ENCODE assay signal across 9 mouse cellular contexts in genomic region chr12:52790350-52790768, GRCm38 (mm10).
DNase-seq lines count a peak whose midpoint lies in the region; ATAC-seq lines count a peak whose summit lies in the region.
"Had no signal": no experiment of that assay in that cellular context is flagged by ENCODE, and none has a peak within 500 bp of the region (broad histone marks: within the 10 kb centered on the region; RNA-seq: fewer than 3 reads in every experiment).

No protein-coding gene starts in this region.

- no peak overlapping the region for H3K9ac ChIP-seq in liver, embryonic 11.5 days (ENCODE audit: low read depth, low read length)
- no peak overlapping the region for H3K9ac ChIP-seq in midbrain, embryonic 15.5 days

- DNase-seq in liver, embryonic 11.5 days (ENCODE audit: low spot score): no peak
- DNase-seq in liver: no peak
- DNase-seq in embryo, embryonic 9.5 days (ENCODE audit: extremely low spot score): peak; percentile 31
- peak; percentile 64 to 69 for DNase-seq in heart, postnatal 36 days
- no peak for DNase-seq in spleen, adult 12 weeks (ENCODE audit: low spot score)
- no peak for DNase-seq in thymus, postnatal 14 days
- no peak for DNase-seq in kidney, postnatal 36 days

- no peaks in the 10 kb centered on the region for H3K4me1 ChIP-seq in liver, embryonic 11.5 days (replicated peaks; ENCODE audit: control insufficient read depth, insufficient read depth, low read length)
- H3K4me1 ChIP-seq in midbrain, embryonic 15.5 days: peaks cover 42% of the 10 kb centered on the region

- intact Hi-C loops in heart, postnatal 36 days (cut with DNase I): loop anchor here (5.0 to 10.0 kb wide), 4 partner anchors 78 to 286 kb away; partner anchors contain the start of gene Arhgap5

- H3K27ac ChIP-seq in liver, embryonic 11.5 days (ENCODE audit: low read depth, low read length): no peak overlapping the region
- H3K27ac ChIP-seq in midbrain, embryonic 15.5 days: peak overlapping the region; percentile 42

- peak overlapping the region; percentile 22; the same call in 1 of the 2 replicates for H3K4me2 ChIP-seq in liver, embryonic 11.5 days
- H3K4me2 ChIP-seq in midbrain, embryonic 15.5 days: 0 out of 2 replicates have a peak overlapping the region, but pooled peaks have one; percentile 8

- H3K4me3 ChIP-seq in liver, embryonic 11.5 days (ENCODE audit: low read depth, low read length): no peak overlapping the region
- no peak overlapping the region for H3K4me3 ChIP-seq in midbrain, embryonic 15.5 days
- H3K4me3 ChIP-seq: erythroblast, embryonic 14.5 days had no signal

- H3K27me3 ChIP-seq in liver, embryonic 11.5 days (replicated peaks; ENCODE audit: control insufficient read depth, insufficient read depth, low read length): no peaks in the 10 kb centered on the region
- H3K27me3 ChIP-seq in midbrain, embryonic 15.5 days (replicated peaks): no peaks in the 10 kb centered on the region

- 15% methylated on average over 8 of the region's 8 CpGs for whole genome bisulfite sequencing in liver, embryonic 11.5 days
- WGBS in midbrain, embryonic 15.5 days: 8% methylated on average over 8 of the region's 8 CpGs

- ATAC-seq in liver, embryonic 11.5 days (replicated peaks; ENCODE audit: low FRiP score): no peak
- ATAC-seq in midbrain, embryonic 15.5 days (replicated peaks): peak; percentile 64

- H3K9me3 ChIP-seq in liver, embryonic 11.5 days (ENCODE audit: control insufficient read depth, low read length): no peaks in the 10 kb centered on the region
- H3K9me3 ChIP-seq in midbrain, embryonic 15.5 days: no peaks in the 10 kb centered on the region

- H3K36me3 ChIP-seq in liver, embryonic 11.5 days (ENCODE audit: control insufficient read depth, insufficient read depth, low read length): no peaks in the 10 kb centered on the region
- H3K36me3 ChIP-seq in midbrain, embryonic 15.5 days (replicated peaks): no peaks in the 10 kb centered on the region

Comparison
In these comparisons a context has a peak if more than half of its experiments do, and no peak if none do; other contexts are left out.
1. DNase-seq: peak in embryo, embryonic 9.5 days (single experiment) and heart, postnatal 36 days (2 of 2); none in liver, embryonic 11.5 days (single experiment), liver (single experiment), spleen, adult 12 weeks (single experiment), thymus, postnatal 14 days (single experiment) and kidney, postnatal 36 days (0 of 2).